Mouse (Mus musculus): ENCODE measurements at regions not wholly inside any gene's neighbourhood (a gene's known extent, or its start where the extent isn't known, plus 50 kb on each side); places are given as distances from the start of the nearest gene placed in this dataset.

DNA sequence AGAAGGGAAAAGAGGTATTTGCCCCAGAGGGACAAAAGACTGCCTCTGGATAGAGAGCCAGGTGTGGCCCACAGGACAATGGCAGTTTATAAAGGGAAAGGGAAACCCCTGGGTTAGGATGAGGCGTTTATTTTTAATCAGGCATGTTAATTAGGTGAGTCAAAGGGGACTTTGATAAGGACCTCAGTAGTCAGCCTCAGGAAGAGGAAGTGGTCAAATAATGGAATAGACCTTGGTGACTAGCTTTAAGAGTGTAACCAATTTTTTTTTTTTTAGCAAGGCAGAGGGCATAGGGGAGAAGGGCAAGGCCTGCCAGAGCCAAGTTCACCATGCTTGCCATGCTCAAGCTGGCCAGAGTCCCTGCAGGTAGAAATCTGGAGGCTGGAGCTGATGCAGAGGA, 95.2 kb downstream of the Duxbl3 start:
- H3K27me3 ChIP-seq (ENCODE audit: control insufficient read depth, insufficient read depth, low read length): no peaks in the 10 kb centered on the region
- H3K9ac ChIP-seq (ENCODE audit: low read depth, low read length, severe bottlenecking): no peak overlapping the region
- no peaks in the 10 kb centered on the region for H3K36me3 ChIP-seq (ENCODE audit: control insufficient read depth, insufficient read depth, low read length)
- H3K4me3 ChIP-seq (replicated peaks; ENCODE audit: low read length): no peak overlapping the region
- H3K4me2 ChIP-seq (replicated peaks; ENCODE audit: low read depth, low read length, severe bottlenecking): no peak overlapping the region
- peaks cover 9% of the 10 kb centered on the region; the same call in 1 of the 2 replicates for H3K4me1 ChIP-seq (ENCODE audit: control insufficient read depth, insufficient read depth, low read length)
- WGBS: 53% methylated on average over 1 of the region's 1 CpGs
- no peaks in the 10 kb centered on the region for H3K9me3 ChIP-seq (ENCODE audit: control insufficient read depth, low read length)
- H3K27ac ChIP-seq (replicated peaks; ENCODE audit: low read depth, low read length): no peak overlapping the region
- DNase-seq (ENCODE audit: low spot score) (no peak), ATAC-seq (ENCODE audit: low FRiP score, low read depth) (no peak)
- no peak for TF ChIP-seq POLR2A (IDR thresholded peaks at IDR 0.05; ENCODE audit: borderline replicate concordance, extremely low read depth, insufficient read depth, insufficient read length)

DNA sequence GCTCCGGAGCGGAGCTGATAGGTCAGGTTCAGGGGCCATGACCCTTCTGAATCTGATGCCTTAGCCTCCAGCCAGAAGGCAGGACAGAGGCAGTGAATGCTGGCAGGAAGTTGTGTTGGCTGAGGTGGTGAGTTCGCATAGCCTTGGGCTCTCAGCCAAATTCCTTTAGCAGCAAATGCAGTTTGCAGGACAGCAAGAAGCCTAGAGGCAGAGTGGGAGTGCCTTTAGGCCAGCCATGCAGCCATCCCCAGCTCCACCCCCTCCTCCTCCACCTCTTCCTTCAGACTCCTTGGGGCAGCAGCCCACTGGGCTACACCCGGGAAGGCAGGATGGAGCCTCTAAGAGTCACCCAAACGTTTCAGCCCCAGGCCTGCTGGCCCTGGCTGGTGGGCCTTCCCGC, 99.5 kb downstream of the Duxbl3 start:
- peak; percentile 70 for DNase-seq (ENCODE audit: low spot score)
- H3K9me3 ChIP-seq (ENCODE audit: control insufficient read depth, low read length): no peaks in the 10 kb centered on the region
- H3K4me3 ChIP-seq (replicated peaks; ENCODE audit: low read length): no peak overlapping the region
- H3K9ac ChIP-seq (ENCODE audit: low read depth, low read length, severe bottlenecking): no peak overlapping the region
- no peak overlapping the region for H3K4me2 ChIP-seq (replicated peaks; ENCODE audit: low read depth, low read length, severe bottlenecking)
- no peaks in the 10 kb centered on the region for H3K27me3 ChIP-seq (ENCODE audit: control insufficient read depth, insufficient read depth, low read length)
- H3K36me3 ChIP-seq (ENCODE audit: control insufficient read depth, insufficient read depth, low read length): no peaks in the 10 kb centered on the region
- no peak overlapping the region for H3K27ac ChIP-seq (replicated peaks; ENCODE audit: low read depth, low read length)
- ATAC-seq (ENCODE audit: low FRiP score, low read depth): 0 out of 2 replicates have a peak, but pooled peaks have one; percentile 30
- TF ChIP-seq POLR2A (IDR thresholded peaks at IDR 0.05; ENCODE audit: borderline replicate concordance, extremely low read depth, insufficient read depth, insufficient read length): no peak
- 36% methylated on average over 6 of the region's 6 CpGs for WGBS
- peaks cover 11% of the 10 kb centered on the region; the same call in 1 of the 2 replicates for H3K4me1 ChIP-seq (ENCODE audit: control insufficient read depth, insufficient read depth, low read length)

- Histone ChIP-seq H3K27me3 (ENCODE audit: control insufficient read depth, insufficient read depth, low read length) (no peaks in the 10 kb centered on the region), H3K4me3 (replicated peaks; ENCODE audit: low read length) (no peak overlapping the region), H3K9ac (ENCODE audit: low read depth, low read length, severe bottlenecking) (no peak overlapping the region), H3K36me3 (ENCODE audit: control insufficient read depth, insufficient read depth, low read length) (no peaks in the 10 kb centered on the region), H3K27ac (replicated peaks; ENCODE audit: low read depth, low read length) (no peak overlapping the region), H3K4me1 (ENCODE audit: control insufficient read depth, insufficient read depth, low read length) (peaks cover 11% of the 10 kb centered on the region; the same call in 1 of the 2 replicates), H3K4me2 (replicated peaks; ENCODE audit: low read depth, low read length, severe bottlenecking) (no peak overlapping the region), H3K9me3 (ENCODE audit: control insufficient read depth, low read length) (no peaks in the 10 kb centered on the region)
- no peak for TF ChIP-seq POLR2A (IDR thresholded peaks at IDR 0.05; ENCODE audit: borderline replicate concordance, extremely low read depth, insufficient read depth, insufficient read length)
- 83% methylated on average over 8 of the region's 8 CpGs for WGBS
- DNase-seq (ENCODE audit: low spot score) (no peak), ATAC-seq (ENCODE audit: low FRiP score, low read depth) (no peak)
These were observed 100.2 kb downstream of the Duxbl3 start for GRCm38 (mm10) chr14:26357996-26358395.

GRCm38 (mm10) chr14:26360071-26360470, 102.3 kb downstream of the Duxbl3 start:
- Histone ChIP-seq H3K4me1 (ENCODE audit: control insufficient read depth, insufficient read depth, low read length) (peaks cover 11% of the 10 kb centered on the region; the same call in 1 of the 2 replicates), H3K9me3 (ENCODE audit: control insufficient read depth, low read length) (no peaks in the 10 kb centered on the region), H3K4me3 (replicated peaks; ENCODE audit: low read length) (no peak overlapping the region), H3K27me3 (ENCODE audit: control insufficient read depth, insufficient read depth, low read length) (no peaks in the 10 kb centered on the region), H3K27ac (replicated peaks; ENCODE audit: low read depth, low read length) (no peak overlapping the region), H3K36me3 (ENCODE audit: control insufficient read depth, insufficient read depth, low read length) (no peaks in the 10 kb centered on the region), H3K4me2 (replicated peaks; ENCODE audit: low read depth, low read length, severe bottlenecking) (no peak overlapping the region), H3K9ac (ENCODE audit: low read depth, low read length, severe bottlenecking) (no peak overlapping the region)
- ATAC-seq (ENCODE audit: low FRiP score, low read depth) (no peak), DNase-seq (ENCODE audit: low spot score) (no peak)
- TF ChIP-seq POLR2A (IDR thresholded peaks at IDR 0.05; ENCODE audit: borderline replicate concordance, extremely low read depth, insufficient read depth, insufficient read length): no peak
- 74% methylated on average over 4 of the region's 4 CpGs for WGBS

GRCm38 (mm10) chr14:26361206-26361605, 103.4 kb downstream of the Duxbl3 start:
- ATAC-seq (ENCODE audit: low FRiP score, low read depth): no peak
- H3K4me1 ChIP-seq (ENCODE audit: control insufficient read depth, insufficient read depth, low read length): peaks cover 11% of the 10 kb centered on the region; the same call in 1 of the 2 replicates
- DNase-seq (ENCODE audit: low spot score): no peak
- no peak overlapping the region for H3K27ac ChIP-seq (replicated peaks; ENCODE audit: low read depth, low read length)
- no peak for TF ChIP-seq POLR2A (IDR thresholded peaks at IDR 0.05; ENCODE audit: borderline replicate concordance, extremely low read depth, insufficient read depth, insufficient read length)
- no peaks in the 10 kb centered on the region for H3K27me3 ChIP-seq (ENCODE audit: control insufficient read depth, insufficient read depth, low read length)
- H3K9ac ChIP-seq (ENCODE audit: low read depth, low read length, severe bottlenecking): no peak overlapping the region
- H3K4me2 ChIP-seq (replicated peaks; ENCODE audit: low read depth, low read length, severe bottlenecking): no peak overlapping the region
- H3K9me3 ChIP-seq (ENCODE audit: control insufficient read depth, low read length): no peaks in the 10 kb centered on the region
- no peak overlapping the region for H3K4me3 ChIP-seq (replicated peaks; ENCODE audit: low read length)
- WGBS: 90% methylated on average over 3 of the region's 3 CpGs
- no peaks in the 10 kb centered on the region for H3K36me3 ChIP-seq (ENCODE audit: control insufficient read depth, insufficient read depth, low read length)

All from limb, embryonic 14.5 days (tissue).